Comparison of ENCODE assay signal across 8 mouse cellular contexts in the genomic region with DNA sequence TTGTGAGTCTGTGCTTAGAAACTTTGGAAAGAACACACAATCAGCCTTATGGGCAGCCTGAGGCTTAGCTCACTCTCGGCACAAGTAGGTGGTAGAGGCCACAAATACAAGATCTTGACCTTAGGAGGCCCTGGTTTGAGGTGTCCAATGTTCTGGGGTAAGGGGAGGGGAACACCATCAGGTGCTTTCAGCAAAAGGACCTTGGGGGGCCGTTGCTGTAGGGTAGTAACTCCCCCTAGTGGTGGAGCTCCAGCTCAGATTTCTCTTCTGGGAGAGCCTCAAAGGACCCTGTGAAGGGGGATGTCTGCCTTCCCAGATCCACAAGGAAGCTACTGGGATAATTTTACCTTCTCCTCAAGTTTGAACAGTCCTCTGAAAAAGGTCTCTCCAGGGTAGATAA. TPM values are rescaled to one million over a fixed set of nuclear protein-coding genes. Genes with fewer than 3 reads are reported as not detected.
DNase-seq lines count a peak whose midpoint lies in the region; ATAC-seq and TF ChIP-seq lines count a peak whose summit lies in the region.

No protein-coding gene starts in this region.

- no peak overlapping the region for H3K4me2 ChIP-seq in midbrain, embryonic 15.5 days
- no peak overlapping the region for H3K4me2 ChIP-seq in neural tube, embryonic 15.5 days

- no peak overlapping the region for H3K27ac ChIP-seq in midbrain, embryonic 10.5 days (replicated peaks)
- H3K27ac ChIP-seq in midbrain, embryonic 15.5 days = no peak overlapping the region
- H3K27ac ChIP-seq in spleen, adult 2 months (ENCODE audit: insufficient read depth, low read length) = no peak overlapping the region
- H3K27ac ChIP-seq in neural tube, embryonic 15.5 days (replicated peaks) = no peak overlapping the region

- no peak overlapping the region for H3K9ac ChIP-seq in midbrain, embryonic 15.5 days
- no peak overlapping the region for H3K9ac ChIP-seq in neural tube, embryonic 15.5 days (replicated peaks)

- ATAC-seq in midbrain, embryonic 15.5 days (replicated peaks) = no peak
- no peak for ATAC-seq in neural tube, embryonic 15.5 days (ENCODE audit: low FRiP score)

- H3K4me1 ChIP-seq in midbrain, embryonic 10.5 days = peaks cover 4% of the 10 kb centered on the region; the same call in 1 of the 2 replicates
- peaks cover 6% of the 10 kb centered on the region; the same call in 1 of the 2 replicates for H3K4me1 ChIP-seq in midbrain, embryonic 15.5 days
- H3K4me1 ChIP-seq in spleen, adult 2 months (ENCODE audit: control insufficient read depth, insufficient read depth, insufficient read length) = no peaks in the 10 kb centered on the region; the same call in 1 of the 2 replicates
- H3K4me1 ChIP-seq in neural tube, embryonic 15.5 days = peaks cover 6% of the 10 kb centered on the region; the same call in 1 of the 2 replicates

- no peaks in the 10 kb centered on the region for H3K27me3 ChIP-seq in midbrain, embryonic 10.5 days (ENCODE audit: low read depth, poor library complexity, severe bottlenecking)
- H3K27me3 ChIP-seq in midbrain, embryonic 15.5 days (replicated peaks) = no peaks in the 10 kb centered on the region
- no peaks in the 10 kb centered on the region for H3K27me3 ChIP-seq in spleen, adult 2 months (ENCODE audit: control insufficient read depth, insufficient read depth, low read length)
- no peaks in the 10 kb centered on the region for H3K27me3 ChIP-seq in neural tube, embryonic 15.5 days (replicated peaks)

- peak; percentile 55 to 68 for DNase-seq in cerebellum, postnatal 10 days
- no peak for DNase-seq in cerebellum, adult 9-10 months
- DNase-seq in midbrain, embryonic 10.5 days (ENCODE audit: low spot score) = peak; percentile 39
- DNase-seq in forelimb bud, embryonic 11.5 days (ENCODE audit: low read depth, low spot score) = peak; percentile 40
- peak in 1 of 2 experiments; percentile 46 for DNase-seq in spleen, adult 2 months (ENCODE audit: low read depth in 1 of 2, low spot score in 2 of 2)
- DNase-seq in layer of hippocampus, postnatal 14 days (ENCODE audit: low spot score in 2 of 2) = no peak

- H3K36me3 ChIP-seq in midbrain, embryonic 10.5 days = no peaks in the 10 kb centered on the region
- no peaks in the 10 kb centered on the region for H3K36me3 ChIP-seq in midbrain, embryonic 15.5 days (replicated peaks)
- H3K36me3 ChIP-seq in spleen, adult 2 months (ENCODE audit: control insufficient read depth, insufficient read depth, low read length) = no peaks in the 10 kb centered on the region
- no peaks in the 10 kb centered on the region for H3K36me3 ChIP-seq in neural tube, embryonic 15.5 days

- TF ChIP-seq CTCF in spleen, adult 2 months (IDR thresholded peaks at IDR 0.05; ENCODE audit: extremely low read depth, insufficient read depth, insufficient read length, insufficient replicate concordance) = peak; percentile 71; the same call in 1 of the 2 replicates

- no peak for TF ChIP-seq POLR2A in spleen, adult 2 months (IDR thresholded peaks at IDR 0.05; ENCODE audit: low read depth, low read length)

- H3K4me3 ChIP-seq in midbrain, embryonic 10.5 days = no peak overlapping the region
- no peak overlapping the region for H3K4me3 ChIP-seq in midbrain, embryonic 15.5 days
- H3K4me3 ChIP-seq in spleen, adult 2 months (ENCODE audit: extremely low read depth, insufficient read depth, insufficient read length) = no peak overlapping the region
- H3K4me3 ChIP-seq in neural tube, embryonic 15.5 days (replicated peaks) = no peak overlapping the region

- WGBS in midbrain, embryonic 10.5 days = 21% methylated on average over 2 of the region's 2 CpGs
- WGBS in midbrain, embryonic 15.5 days = 20% methylated on average over 2 of the region's 2 CpGs
- 19% methylated on average over 2 of the region's 2 CpGs for WGBS in spleen, adult 2 months
- WGBS in neural tube, embryonic 15.5 days = 17% methylated on average over 2 of the region's 2 CpGs

- H3K9me3 ChIP-seq in midbrain, embryonic 10.5 days (replicated peaks) = no peaks in the 10 kb centered on the region
- H3K9me3 ChIP-seq in midbrain, embryonic 15.5 days = no peaks in the 10 kb centered on the region
- H3K9me3 ChIP-seq in neural tube, embryonic 15.5 days (replicated peaks) = no peaks in the 10 kb centered on the region

RNA-seq across cellular contexts. Expression of a gene that starts 6.1 kb away (rescaled TPM):
- polyA plus RNA-seq in midbrain, embryonic 10.5 days (2016; fragmentation: Nextera tagmentation; extraction: Ambion mirVana) = 23.9 and 24.7 TPM in 2 replicates
- polyA plus RNA-seq in midbrain, embryonic 15.5 days (2015; fragmentation: Nextera tagmentation; extraction: Ambion mirVana) = 31.8 and 34.5 TPM in 2 replicates
- 104 and 137 TPM in 2 replicates for polyA plus RNA-seq in spleen, adult 2 months (2012; rRNA removed)
- 10 to 100 TPM; 24.9 to 25.0 TPM for total RNA-seq in layer of hippocampus, postnatal 14 days (2021)
- 26.5 and 32.1 TPM in 2 replicates for polyA plus RNA-seq in neural tube, embryonic 15.5 days (2015; fragmentation: Nextera tagmentation; extraction: Ambion mirVana)

RNA-seq across cellular contexts. Expression of a gene that starts 60.0 kb away (rescaled TPM):
- polyA plus RNA-seq in midbrain, embryonic 10.5 days (2016; fragmentation: Nextera tagmentation; extraction: Ambion mirVana) = 0.72 and 1.0 TPM in 2 replicates
- polyA plus RNA-seq in midbrain, embryonic 15.5 days (2015; fragmentation: Nextera tagmentation; extraction: Ambion mirVana) = 0.08 and 0.10 TPM in 2 replicates
- polyA plus RNA-seq in spleen, adult 2 months (2012; rRNA removed) = 0.70 and 0.96 TPM in 2 replicates
- under 1 TPM in 1 of 2 experiments, not detected in 1; 0.43 TPM for total RNA-seq in layer of hippocampus, postnatal 14 days (2021)
- polyA plus RNA-seq in neural tube, embryonic 15.5 days (2015; fragmentation: Nextera tagmentation; extraction: Ambion mirVana) = 0.17 and 0.63 TPM in 2 replicates

Comparison
In these comparisons a context has a peak if more than half of its experiments do, and no peak if none do; other contexts are left out.
1. DNase-seq: peak in cerebellum, postnatal 10 days (2 of 2), midbrain, embryonic 10.5 days (single experiment) and forelimb bud, embryonic 11.5 days (single experiment); none in cerebellum, adult 9-10 months (single experiment) and layer of hippocampus, postnatal 14 days (0 of 2).